Mouse (Mus musculus): ENCODE data around the gene Tfap2c.
A peak's percentile ranks its signal among the peaks of the same experiment; 100 is the strongest.

GRCm38 (mm10) chr2:172501341-172501740 is 48.1 kb upstream of the Tfap2c start:
- peak; percentile 73; the same call in 1 of the 2 replicates for TF ChIP-seq CTCF (IDR thresholded peaks at IDR 0.05; ENCODE audit: low read depth, low read length)
- TF ChIP-seq POLR2A (IDR thresholded peaks at IDR 0.05; ENCODE audit: extremely low read depth, insufficient read depth, low read length): no peak

Measured in liver, adult 2 months (tissue).